Mouse (Mus musculus): ENCODE data around the gene Specc1.

- TF ChIP-seq CHD2 (IDR thresholded peaks at IDR 0.05; ENCODE audit: low read depth, low read length): no peak
- no peak for TF ChIP-seq MAFK (IDR thresholded peaks at IDR 0.05; ENCODE audit: insufficient read depth, low read depth, low read length)
- TF ChIP-seq ZNF384 (IDR thresholded peaks at IDR 0.05; ENCODE audit: low read depth, low read length): no peak
Measured at GRCm38 (mm10) chr11:61942903-61943302, 13.7 kb upstream of the Specc1 start.
